14 mouse cellular contexts compared by ENCODE assay signal in genomic region chr4:124618599-124618998, GRCm38 (mm10). TPM values are rescaled to one million over a fixed set of nuclear protein-coding genes. Genes with fewer than 3 reads are reported as not detected.
DNase-seq lines count a peak whose midpoint lies in the region; ATAC-seq lines count a peak whose summit lies in the region.
"Had no signal": no experiment of that assay in that cellular context is flagged by ENCODE, and none has a peak within 500 bp of the region (broad histone marks: within the 10 kb centered on the region; RNA-seq: fewer than 3 reads in every experiment).

No protein-coding gene starts in this region.

- WGBS in forebrain, embryonic 10.5 days = 11% methylated on average over 16 of the region's 16 CpGs
- 10% methylated on average over 16 of the region's 16 CpGs for WGBS in forebrain, embryonic 15.5 days
- 10% methylated on average over 16 of the region's 16 CpGs for whole genome bisulfite sequencing in kidney, embryonic 15.5 days
- WGBS in hindbrain, embryonic 13.5 days = 5% methylated on average over 16 of the region's 16 CpGs
- 10% methylated on average over 16 of the region's 16 CpGs for WGBS in neural tube, embryonic 12.5 days

- intact Hi-C loops in gastrocnemius, postnatal 36 days (cut with DNase I) = no loop called here

- H3K4me1 ChIP-seq in forebrain, embryonic 10.5 days = peaks cover 43% of the 10 kb centered on the region
- H3K4me1 ChIP-seq in forebrain, embryonic 15.5 days = peaks cover 38% of the 10 kb centered on the region
- H3K4me1 ChIP-seq in kidney, embryonic 15.5 days = peaks cover 28% of the 10 kb centered on the region
- peaks cover 45% of the 10 kb centered on the region for H3K4me1 ChIP-seq in hindbrain, embryonic 13.5 days (replicated peaks)
- H3K4me1 ChIP-seq in neural tube, embryonic 12.5 days = peaks cover 49% of the 10 kb centered on the region

- H3K27ac ChIP-seq in forebrain, embryonic 10.5 days = peak overlapping the region; percentile 77
- H3K27ac ChIP-seq in forebrain, embryonic 15.5 days (replicated peaks) = no peak overlapping the region
- H3K27ac ChIP-seq in kidney, embryonic 15.5 days = no peak overlapping the region
- H3K27ac ChIP-seq in hindbrain, embryonic 13.5 days = no peak overlapping the region
- H3K27ac ChIP-seq in neural tube, embryonic 12.5 days = no peak overlapping the region

- peaks cover 72% of the 10 kb centered on the region for H3K27me3 ChIP-seq in forebrain, embryonic 10.5 days (ENCODE audit: poor library complexity, severe bottlenecking)
- H3K27me3 ChIP-seq in forebrain, embryonic 15.5 days = no peaks in the 10 kb centered on the region
- peaks cover 38% of the 10 kb centered on the region for H3K27me3 ChIP-seq in kidney, embryonic 15.5 days
- 0 out of 2 replicates have a peak, but pooled peaks cover 8% of the 10 kb centered on the region for H3K27me3 ChIP-seq in hindbrain, embryonic 13.5 days
- H3K27me3 ChIP-seq in neural tube, embryonic 12.5 days (replicated peaks) = peaks cover 14% of the 10 kb centered on the region

- H3K4me3 ChIP-seq in forebrain, embryonic 10.5 days = no peak overlapping the region
- H3K4me3 ChIP-seq in forebrain, embryonic 15.5 days = no peak overlapping the region
- H3K4me3 ChIP-seq in kidney, embryonic 15.5 days (replicated peaks) = no peak overlapping the region
- no peak overlapping the region for H3K4me3 ChIP-seq in hindbrain, embryonic 13.5 days
- no peak overlapping the region for H3K4me3 ChIP-seq in neural tube, embryonic 12.5 days

- no peak overlapping the region for H3K4me2 ChIP-seq in forebrain, embryonic 15.5 days (replicated peaks)
- peak overlapping the region; percentile 24 for H3K4me2 ChIP-seq in kidney, embryonic 15.5 days
- peak overlapping the region; percentile 25; the same call in 1 of the 2 replicates for H3K4me2 ChIP-seq in hindbrain, embryonic 13.5 days
- H3K4me2 ChIP-seq in neural tube, embryonic 12.5 days (replicated peaks) = peak overlapping the region; percentile 40

- no peaks in the 10 kb centered on the region for H3K9me3 ChIP-seq in forebrain, embryonic 10.5 days
- no peaks in the 10 kb centered on the region for H3K9me3 ChIP-seq in forebrain, embryonic 15.5 days
- H3K9me3 ChIP-seq in kidney, embryonic 15.5 days (replicated peaks) = no peaks in the 10 kb centered on the region
- H3K9me3 ChIP-seq in hindbrain, embryonic 13.5 days = no peaks in the 10 kb centered on the region
- H3K9me3 ChIP-seq in neural tube, embryonic 12.5 days = no peaks in the 10 kb centered on the region

- ATAC-seq in forebrain, embryonic 15.5 days (replicated peaks) = no peak
- no peak for ATAC-seq in kidney, embryonic 15.5 days (replicated peaks; ENCODE audit: low FRiP score)
- ATAC-seq in hindbrain, embryonic 13.5 days (ENCODE audit: low FRiP score) = no peak
- no peak for ATAC-seq in neural tube, embryonic 12.5 days (ENCODE audit: low FRiP score, low read depth)
- ATAC-seq: lung, postnatal 0 days had no signal

- H3K9ac ChIP-seq in forebrain, embryonic 15.5 days (replicated peaks) = no peak overlapping the region
- no peak overlapping the region for H3K9ac ChIP-seq in kidney, embryonic 15.5 days
- H3K9ac ChIP-seq in hindbrain, embryonic 13.5 days = peak overlapping the region; percentile 55
- no peak overlapping the region for H3K9ac ChIP-seq in neural tube, embryonic 12.5 days

- H3K36me3 ChIP-seq in forebrain, embryonic 10.5 days (replicated peaks) = no peaks in the 10 kb centered on the region
- H3K36me3 ChIP-seq in forebrain, embryonic 15.5 days = no peaks in the 10 kb centered on the region
- H3K36me3 ChIP-seq in kidney, embryonic 15.5 days = no peaks in the 10 kb centered on the region
- no peaks in the 10 kb centered on the region for H3K36me3 ChIP-seq in hindbrain, embryonic 13.5 days
- no peaks in the 10 kb centered on the region for H3K36me3 ChIP-seq in neural tube, embryonic 12.5 days

- no peak for DNase-seq in forebrain, embryonic 10.5 days (ENCODE audit: extremely low spot score, low spot score)
- no peak for DNase-seq in kidney, adult 9 months
- DNase-seq in thymus, postnatal 10 days (ENCODE audit: low spot score in 2 of 2) = no peak
- DNase-seq in gastrocnemius, postnatal 36 days = no peak
- DNase-seq: cerebellum, adult 2 months; layer of hippocampus, adult 9-11 months had no signal

RNA-seq across cellular contexts. Expression of gene 3100002H09Rik, which starts 8.0 kb away (rescaled TPM):
- polyA plus RNA-seq in forebrain, embryonic 10.5 days (2016; fragmentation: Nextera tagmentation; extraction: Ambion mirVana) = 0.31 and 0.61 TPM in 2 replicates
- 1.2 TPM in 2 replicates for polyA plus RNA-seq in forebrain, embryonic 15.5 days (2015; fragmentation: Nextera tagmentation; extraction: Ambion mirVana)
- polyA plus RNA-seq in kidney, embryonic 15.5 days (2015; fragmentation: Nextera tagmentation; extraction: Ambion mirVana) = not detected in 2 replicates
- 1.00 TPM in 1 of 2 replicates, not detected in the other for polyA plus RNA-seq in hindbrain, embryonic 13.5 days (2015; fragmentation: Nextera tagmentation; extraction: Ambion mirVana)
- 0.84 and 1.2 TPM in 2 replicates for polyA plus RNA-seq in neural tube, embryonic 12.5 days (2016; fragmentation: Nextera tagmentation; extraction: Ambion mirVana)
- not detected for total RNA-seq in gastrocnemius, postnatal 36 days (2021)
- total RNA-seq: ES-E14; gastrocnemius, adult 8-10 months; liver, adult 2 months had no signal
- polyA plus RNA-seq: cerebellum, adult 2 months; liver, adult 2 months; lung, postnatal 0 days had no signal

RNA-seq across cellular contexts. Expression of gene Pou3f1, which starts 38.0 kb away (rescaled TPM):
- polyA plus RNA-seq in forebrain, embryonic 10.5 days (2016; fragmentation: Nextera tagmentation; extraction: Ambion mirVana) = 2.7 and 3.0 TPM in 2 replicates
- polyA plus RNA-seq in forebrain, embryonic 15.5 days (2015; fragmentation: Nextera tagmentation; extraction: Ambion mirVana) = 21.5 and 21.8 TPM in 2 replicates
- polyA plus RNA-seq in kidney, embryonic 15.5 days (2015; fragmentation: Nextera tagmentation; extraction: Ambion mirVana) = 0.62 and 0.69 TPM in 2 replicates
- 9.5 and 11.4 TPM in 2 replicates for polyA plus RNA-seq in hindbrain, embryonic 13.5 days (2015; fragmentation: Nextera tagmentation; extraction: Ambion mirVana)
- polyA plus RNA-seq in neural tube, embryonic 12.5 days (2016; fragmentation: Nextera tagmentation; extraction: Ambion mirVana) = 25.2 and 25.8 TPM in 2 replicates
- total RNA-seq in gastrocnemius, postnatal 36 days (2021) = under 1 TPM; 0.31 to 0.52 TPM
- total RNA-seq: liver, adult 2 months had no signal
- polyA plus RNA-seq: liver, adult 2 months had no signal
